Mouse (Mus musculus): Measurements from ENCODE around the gene Fkbp11.

Gene Fkbp11

DNA sequence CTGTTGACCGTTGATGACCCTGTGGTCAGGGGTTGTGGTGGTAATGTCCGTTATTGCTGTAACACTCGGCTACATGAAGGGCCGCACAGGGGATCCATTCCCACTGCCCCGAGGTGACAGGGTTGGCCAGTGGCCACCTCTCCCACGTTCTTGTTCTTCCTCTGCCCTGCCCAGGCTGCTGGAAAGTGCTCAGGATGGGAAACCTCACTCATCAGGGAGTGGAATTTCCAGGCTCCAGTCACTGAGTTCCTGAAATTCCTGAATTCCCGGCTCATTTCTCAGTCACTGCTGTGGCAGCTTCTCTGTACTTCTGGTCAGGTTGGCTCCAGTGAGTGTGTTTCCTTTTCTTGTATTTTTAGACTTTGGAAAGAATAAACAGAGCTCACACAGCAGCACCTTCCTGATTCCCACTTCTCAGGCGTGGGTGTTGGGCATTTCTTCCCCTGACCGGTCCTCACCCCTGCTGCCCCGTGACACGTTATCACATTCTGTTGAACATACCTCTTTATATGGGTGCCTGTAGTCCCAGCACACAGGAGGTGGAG is 35.8 kb downstream of the Fkbp11 start:
- DNase-seq = peak; percentile 98

- DNase-seq = no peak
Observed at GRCm38 (mm10) chr15:98691486-98692147, 36.4 kb downstream of the Fkbp11 start.

DNA sequence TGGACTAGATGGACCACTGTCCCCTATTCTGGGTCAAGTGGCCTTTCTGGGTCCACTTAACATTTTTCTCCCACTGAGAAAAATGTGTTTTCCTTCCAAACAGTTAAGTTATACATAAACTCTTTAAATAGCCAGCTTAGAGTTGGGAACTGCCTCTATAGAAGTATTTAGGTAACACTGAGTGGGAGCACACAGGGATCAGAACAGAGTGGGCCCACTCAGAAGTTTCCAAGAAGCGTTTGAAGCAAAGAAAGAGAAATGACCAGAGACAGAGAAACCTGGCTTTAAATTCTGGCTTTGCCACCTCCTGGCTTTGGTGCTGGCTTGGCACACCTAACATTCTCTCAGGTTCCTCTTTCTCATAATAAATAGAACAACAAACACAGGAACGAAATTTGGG is 38.3 kb downstream of the Fkbp11 start:
- no peak for DNase-seq

DNA sequence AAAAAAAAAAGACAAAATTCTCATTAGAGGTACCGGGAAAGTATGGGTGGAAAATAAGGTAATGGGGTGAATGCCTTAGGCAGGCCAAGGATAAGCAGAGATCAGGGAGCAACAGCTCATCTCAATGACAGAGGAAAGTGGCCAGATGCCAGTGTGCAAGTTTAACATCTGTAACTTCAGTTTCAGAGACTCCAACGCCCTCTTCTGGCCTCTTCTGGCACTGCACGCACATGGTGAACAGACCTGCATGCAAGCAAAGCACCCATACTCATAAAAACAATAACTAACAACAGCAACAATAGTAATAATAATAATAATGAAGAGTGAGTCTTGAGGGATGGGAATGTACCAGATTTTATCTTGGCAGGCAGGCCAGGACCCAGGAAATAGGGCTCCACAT is 42.1 kb downstream of the Fkbp11 start:
- DNase-seq = no peak

DNA sequence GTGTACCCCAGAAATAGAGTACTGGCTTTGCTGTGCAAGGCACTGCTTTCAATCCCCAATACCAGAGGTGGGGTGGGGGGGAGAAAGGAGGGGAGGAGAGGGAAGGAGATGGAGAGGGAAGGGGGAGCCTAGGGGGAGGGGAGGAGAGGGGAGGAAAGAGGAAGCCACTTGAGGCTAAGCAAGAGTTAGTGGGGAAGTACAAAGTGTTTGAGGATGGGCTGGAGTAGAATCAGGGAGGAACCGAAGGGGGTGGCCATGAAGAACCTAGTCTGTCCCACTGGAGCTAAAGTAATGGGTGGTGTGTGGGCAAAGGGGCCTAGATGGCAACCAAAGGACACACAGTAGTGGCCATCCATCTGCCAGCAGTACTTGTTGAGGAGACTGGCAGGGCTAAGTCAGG is 44.3 kb downstream of the Fkbp11 start:
- DNase-seq = no peak

- no peak for DNase-seq
Observed at GRCm38 (mm10) chr15:98683177-98683576, 44.8 kb downstream of the Fkbp11 start.

- DNase-seq = no peak
Observed at GRCm38 (mm10) chr15:98681633-98682032, 46.4 kb downstream of the Fkbp11 start.

DNA sequence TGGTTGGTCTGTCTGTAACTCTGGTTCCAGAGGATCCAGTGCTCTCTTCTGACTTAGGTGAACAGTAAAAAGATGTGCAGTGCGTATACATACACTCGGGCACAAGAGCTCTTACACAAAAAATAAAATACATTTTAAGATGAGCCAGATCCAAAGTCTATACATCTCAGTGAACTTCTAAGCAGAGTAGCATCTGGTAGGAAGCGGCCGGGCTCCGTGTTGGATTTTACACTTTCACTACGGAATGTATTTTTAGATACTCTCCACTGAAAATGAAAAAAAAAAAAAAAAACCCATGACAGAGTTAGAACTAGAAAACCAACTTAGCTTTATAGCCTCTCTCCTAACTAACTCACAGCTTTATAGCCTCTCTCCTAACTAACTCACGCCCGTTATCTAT is 47.3 kb downstream of the Fkbp11 start:
- no peak for DNase-seq

DNA sequence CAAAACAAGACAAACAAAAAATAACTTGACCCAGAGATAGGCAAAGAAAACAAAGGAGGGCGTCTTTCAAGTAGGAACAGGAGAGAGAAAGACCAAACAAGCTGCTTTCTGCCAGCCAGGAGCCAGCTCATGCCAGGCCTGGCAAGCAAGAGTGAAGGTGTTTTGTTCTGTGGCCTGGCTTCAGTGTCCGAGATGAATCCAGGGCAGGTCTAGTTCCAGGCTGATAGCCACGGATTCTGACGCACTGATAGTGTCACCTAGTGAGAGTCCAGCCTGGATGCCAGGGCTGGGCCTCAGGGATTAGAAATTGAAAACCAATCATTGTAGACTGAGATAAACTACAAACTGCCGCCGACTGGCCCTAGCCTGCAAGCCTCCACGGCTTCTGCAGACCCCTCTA is 50.0 kb downstream of the Fkbp11 start:
- DNase-seq = peak; percentile 86

DNA sequence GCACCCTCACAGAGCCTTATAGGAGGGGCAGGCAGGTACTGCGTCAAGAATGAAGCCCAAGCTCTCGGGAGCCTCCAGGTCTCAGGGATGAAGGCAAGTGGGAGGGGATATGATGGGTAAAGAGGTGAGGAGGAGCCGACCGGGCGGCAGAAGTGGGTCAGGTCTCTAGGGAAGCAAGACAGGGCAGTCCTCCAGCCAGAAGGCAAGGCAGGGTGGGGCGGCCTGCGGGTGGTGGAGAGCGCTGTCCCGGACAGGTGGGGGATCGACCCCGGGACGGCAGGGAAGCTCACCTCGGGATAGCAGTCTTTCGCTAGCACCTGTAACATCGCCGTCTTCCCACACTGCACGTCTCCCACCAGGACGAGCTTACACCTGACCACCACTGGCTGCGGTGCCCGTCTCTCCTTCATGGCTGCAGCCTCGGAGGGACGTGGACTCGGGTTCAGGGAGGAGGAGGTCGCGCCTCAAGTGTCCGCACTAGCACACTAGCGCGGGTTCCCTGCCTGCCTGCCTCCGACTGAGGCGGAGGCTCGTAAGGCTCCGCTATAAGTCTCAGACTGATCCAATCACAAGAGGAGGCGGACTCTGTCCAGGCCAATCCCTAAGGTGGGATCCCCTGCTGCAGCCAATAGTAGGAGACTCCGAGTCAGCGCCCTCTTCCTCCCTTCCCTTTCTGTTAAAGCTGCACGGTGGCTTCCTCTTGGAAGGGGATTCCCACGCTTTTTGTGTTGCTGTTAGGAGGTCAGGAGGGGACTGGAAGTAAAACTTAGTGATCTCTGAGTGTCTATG is 50.9 kb downstream of the Fkbp11 start, which contains the start of gene Rnd1:
Gene Rnd1, minus strand, starts transcription at position 522 of the 789 bp plus-strand sequence.
- peak; percentile 100 for DNase-seq

- peak; percentile 95 for DNase-seq
Observed at GRCm38 (mm10) chr15:98676471-98676870, 51.5 kb downstream of the Fkbp11 start.

DNA sequence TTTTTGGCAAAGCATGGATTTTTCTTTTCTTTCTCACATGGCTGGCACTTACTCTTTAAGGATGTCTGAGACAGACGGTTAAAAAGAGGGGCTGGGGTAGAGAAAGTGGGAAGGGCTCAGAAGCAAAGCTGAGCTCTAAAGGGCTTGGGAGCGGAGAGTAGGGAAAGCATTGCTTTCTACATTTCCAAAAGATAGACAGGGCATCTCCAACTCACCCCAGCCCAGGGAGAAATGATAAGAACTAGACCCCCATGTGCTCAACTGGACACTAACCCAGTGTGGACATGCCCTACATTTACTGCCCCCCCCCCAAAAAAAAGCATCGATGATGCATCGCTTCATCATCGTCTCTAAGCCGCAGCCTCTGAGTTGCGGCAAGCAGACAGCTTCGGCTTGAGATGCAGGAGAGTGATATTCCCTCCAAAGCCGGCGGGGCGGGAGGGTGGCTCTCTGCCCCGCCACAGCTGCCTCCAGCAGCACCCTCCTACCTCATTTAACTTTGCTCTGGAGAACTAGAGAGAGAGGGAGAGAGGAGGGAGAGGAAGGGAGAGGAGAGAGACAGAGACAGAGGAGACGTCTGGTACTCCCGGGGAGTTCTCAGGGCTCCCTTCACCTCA is 52.3 kb downstream of the Fkbp11 start:
- no peak for DNase-seq

GRCm38 (mm10) chr15:98674994-98675545 is 52.9 kb downstream of the Fkbp11 start:
- DNase-seq = peak; percentile 78
